Mouse (Mus musculus): ENCODE measurements at regions not wholly inside any gene's neighbourhood (a gene's known extent, or its start where the extent isn't known, plus 50 kb on each side); places are given as distances from the start of the nearest gene placed in this dataset.

DNA sequence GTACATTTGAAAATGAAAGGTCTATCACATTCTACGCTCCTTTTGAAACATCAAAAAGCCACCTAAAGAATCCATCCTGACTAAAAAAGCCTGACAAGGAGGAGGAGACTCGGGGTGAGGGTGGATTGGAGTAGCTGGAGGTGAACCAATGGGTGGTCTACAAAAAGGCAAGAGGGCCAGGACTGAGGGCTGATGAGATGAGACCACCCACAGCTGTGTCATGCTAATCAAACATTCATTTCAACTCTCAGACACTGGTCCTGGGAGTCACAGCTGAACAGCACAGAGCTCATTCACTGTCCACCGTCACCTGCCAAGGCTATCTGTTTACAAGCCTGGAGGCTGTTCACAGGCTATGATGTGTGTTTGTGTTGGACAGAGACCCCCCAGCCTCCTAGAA is 244.3 kb upstream of the Slc7a11 start:
- H3K79me2 ChIP-seq (replicated peaks; ENCODE audit: control insufficient read depth, extremely low read depth, insufficient read depth, poor library complexity, severe bottlenecking), result no peaks in the 10 kb centered on the region
- no peaks in the 10 kb centered on the region for H3K36me3 ChIP-seq (replicated peaks in 1 of 2; ENCODE audit: control insufficient read depth in 1 of 2, insufficient read depth in 1 of 2, low read length in 1 of 2)
- H3K4me3 ChIP-seq (replicated peaks in 1 of 3; ENCODE audit: low read depth in 2 of 3, low read length in 2 of 3, poor library complexity in 1 of 3), result no peak overlapping the region
- dilution Hi-C loops (cut with MboI; ENCODE audit: extremely low pct_ligation_motif_present, extremely low pct_unique_long_range_greater_than_20kb, low sequenced_read_pairs), result no loop called here
- no peak for TF ChIP-seq RCOR1 (conservative IDR thresholded peaks at IDR 0.05; ENCODE audit: low read depth, low read length)
- TF ChIP-seq EP300 (IDR thresholded peaks at IDR 0.05; ENCODE audit: low read length), result no peak
- TF ChIP-seq TCF12 (IDR thresholded peaks at IDR 0.05; ENCODE audit: low read depth, low read length), result no peak
- no peak for TF ChIP-seq MYC (IDR thresholded peaks at IDR 0.05; ENCODE audit: low read depth, low read length)
- TF ChIP-seq BHLHE40 (IDR thresholded peaks at IDR 0.05; ENCODE audit: low read depth, low read length), result no peak
- TF ChIP-seq POLR2AphosphoS2 (IDR thresholded peaks at IDR 0.05; ENCODE audit: low read depth, low read length), result no peak
- TF ChIP-seq POLR2A (IDR thresholded peaks at IDR 0.05; ENCODE audit: low read depth, low read length), result no peak
- TF ChIP-seq TBP (conservative IDR thresholded peaks at IDR 0.05; ENCODE audit: low read depth, low read length), result no peak
- no peak for TF ChIP-seq JUN (IDR thresholded peaks at IDR 0.05; ENCODE audit: insufficient read depth, low read depth, low read length)
- no peak for TF ChIP-seq CTCF (conservative IDR thresholded peaks at IDR 0.05 in 1 of 2, IDR thresholded peaks at IDR 0.05 in 1 of 2; ENCODE audit: low read depth in 2 of 2, low read length in 2 of 2)
- TF ChIP-seq HCFC1 (IDR thresholded peaks at IDR 0.05; ENCODE audit: low read depth, low read length), result no peak
- H3K9ac ChIP-seq (ENCODE audit: insufficient read depth, low read depth), result no peak overlapping the region
- no peak overlapping the region for H3K4me2 ChIP-seq (ENCODE audit: insufficient read depth, low read depth, poor library complexity, severe bottlenecking)
- H3K9me3 ChIP-seq (replicated peaks; ENCODE audit: low read length), result no peaks in the 10 kb centered on the region
- no peaks in the 10 kb centered on the region for H3K27me3 ChIP-seq (replicated peaks)
- in situ Hi-C loops (cut with MboI; ENCODE audit: low pct_ligation_motif_present, low pct_unique_long_range_greater_than_20kb, low sequenced_read_pairs), result no loop called here
- no peak for DNase-seq (ENCODE audit: extremely low read depth)
- no peak overlapping the region for H3K27ac ChIP-seq (ENCODE audit: insufficient read depth, low read depth)
- H3K4me1 ChIP-seq (ENCODE audit: control insufficient read depth in 1 of 2, insufficient read depth in 2 of 2), result no peaks in the 10 kb centered on the region

DNA sequence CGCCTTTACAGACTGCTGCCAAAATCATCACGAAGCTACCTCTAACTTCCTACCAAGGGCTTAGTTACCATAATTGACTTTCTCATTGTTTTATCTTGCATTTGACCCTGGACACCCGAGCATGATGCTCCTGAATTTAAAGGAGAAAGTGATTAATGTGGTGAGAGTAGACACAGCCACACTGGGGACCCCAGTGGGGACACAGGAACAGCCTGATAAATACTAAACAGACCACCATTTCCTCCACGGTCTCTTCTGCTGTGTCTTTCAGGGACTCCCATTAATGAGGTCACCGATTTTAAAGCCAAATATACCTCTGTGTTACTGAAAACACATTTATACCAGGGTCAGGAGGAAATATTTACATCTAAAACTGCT is 235.2 kb upstream of the Slc7a11 start:
- Histone ChIP-seq H3K4me3 (replicated peaks in 1 of 3; ENCODE audit: low read depth in 2 of 3, low read length in 2 of 3, poor library complexity in 1 of 3) (no peak overlapping the region), H3K36me3 (replicated peaks in 1 of 2; ENCODE audit: control insufficient read depth in 1 of 2, insufficient read depth in 1 of 2, low read length in 1 of 2) (no peaks in the 10 kb centered on the region), H3K4me2 (ENCODE audit: insufficient read depth, low read depth, poor library complexity, severe bottlenecking) (no peak overlapping the region), H3K9me3 (replicated peaks; ENCODE audit: low read length) (no peaks in the 10 kb centered on the region), H3K4me1 (ENCODE audit: control insufficient read depth in 1 of 2, insufficient read depth in 2 of 2) (no peaks in the 10 kb centered on the region), H3K27me3 (replicated peaks) (no peaks in the 10 kb centered on the region), H3K9ac (ENCODE audit: insufficient read depth, low read depth) (no peak overlapping the region), H3K79me2 (replicated peaks; ENCODE audit: control insufficient read depth, extremely low read depth, insufficient read depth, poor library complexity, severe bottlenecking) (no peaks in the 10 kb centered on the region), H3K27ac (ENCODE audit: insufficient read depth, low read depth) (no peak overlapping the region)
- DNase-seq (ENCODE audit: extremely low read depth), result no peak
- dilution Hi-C loops (cut with MboI; ENCODE audit: extremely low pct_ligation_motif_present, extremely low pct_unique_long_range_greater_than_20kb, low sequenced_read_pairs) (no loop called here), in situ Hi-C loops (cut with MboI; ENCODE audit: low pct_ligation_motif_present, low pct_unique_long_range_greater_than_20kb, low sequenced_read_pairs) (no loop called here)
- no peak for TF ChIP-seq NRF1 (IDR thresholded peaks at IDR 0.05; ENCODE audit: low read depth, low read length)
- no peak for TF ChIP-seq PAX5 (IDR thresholded peaks at IDR 0.05; ENCODE audit: low read length)
- TF ChIP-seq ZKSCAN1 (IDR thresholded peaks at IDR 0.05; ENCODE audit: borderline replicate concordance, low read depth, low read length), result no peak
- TF ChIP-seq NELFE (IDR thresholded peaks at IDR 0.05; ENCODE audit: low read depth, low read length), result no peak
- no peak for TF ChIP-seq TBP (conservative IDR thresholded peaks at IDR 0.05; ENCODE audit: low read depth, low read length)
- no peak for TF ChIP-seq GABPA (IDR thresholded peaks at IDR 0.05; ENCODE audit: insufficient replicate concordance, low read depth, low read length)
